Mouse (Mus musculus) liver, postnatal 0 days (tissue): ENCODE measurements around the gene Ifitm1. TPM values are rescaled to one million over a fixed set of nuclear protein-coding genes. Genes with fewer than 3 reads are reported as not detected.

Experiments
- ATAC-seq: fragments of 200-750 bp; cut with Nextera tagmentation; 2 replicates; pipeline ENCODE4 v1.8.0; 2017; ENCODE audit warnings: mild to moderate bottlenecking, moderate library complexity
- DNase-seq: peaks from one replicate; pipeline ENCODE4 v3.0.0-alpha.2; 2016
- H3K27ac ChIP-seq: fragments of 300-500 bp; sonication (generic); 2 replicates; pipeline ENCODE4 v1.5.1; 2014; ENCODE audit warnings: antibody characterized with exemption, moderate library complexity, mild to moderate bottlenecking, low read depth
- H3K27me3 ChIP-seq: fragments of 300-500 bp; sonication (generic); 2 replicates; pipeline ENCODE4 v1.6.1; 2014; ENCODE audit warnings: low read length, control low read depth, mixed read lengths; ENCODE audit not compliant: insufficient read depth
- H3K36me3 ChIP-seq: fragments of 300-500 bp; sonication (generic); replicated peaks from 2 replicates; pipeline ENCODE4 v1.6.1; 2014; ENCODE audit warnings: mild to moderate bottlenecking, control low read depth, low read length, moderate library complexity, mixed read lengths; ENCODE audit not compliant: insufficient read depth
- H3K4me1 ChIP-seq: fragments of 300-500 bp; sonication (generic); 2 replicates; pipeline ENCODE4 v1.6.1; 2014; ENCODE audit warnings: antibody characterized with exemption, mild to moderate bottlenecking, control low read depth; ENCODE audit not compliant: insufficient read depth
- H3K4me2 ChIP-seq: fragments of 300-500 bp; sonication (generic); 2 replicates; pipeline ENCODE4 v1.6.1; 2014; ENCODE audit warnings: low read depth, mild to moderate bottlenecking, low read length, moderate library complexity, mixed read lengths
- H3K4me3 ChIP-seq: fragments of 300-500 bp; sonication (generic); 2 replicates; pipeline ENCODE4 v1.5.1; 2014; ENCODE audit warnings: low read depth, low read length
- H3K9ac ChIP-seq: fragments of 300-500 bp; sonication (generic); replicated peaks from 2 replicates; pipeline ENCODE4 v1.6.1; 2014; ENCODE audit warnings: mild to moderate bottlenecking, moderate library complexity
- H3K9me3 ChIP-seq: fragments of 300-500 bp; sonication (generic); 2 replicates; pipeline ENCODE4 v1.6.1; 2016; ENCODE audit warnings: mild to moderate bottlenecking, control low read depth, low read length, mixed read lengths
- CTCF ChIP-seq: sonication (generic); IDR thresholded peaks from 2 replicates; pipeline ENCODE4 v1.5.1; 2016; ENCODE audit warnings: antibody characterized with exemption, low read depth
- EP300 ChIP-seq: IDR thresholded peaks from 2 replicates; pipeline ENCODE4 v1.6.1; 2016; ENCODE audit warnings: antibody characterized with exemption, low read depth, mild to moderate bottlenecking
- WGBS: fragments of 180-500 bp; shearing (Covaris S2); extraction: QIAGEN DNeasy Blood & Tissue Kit; methylation state at CpG from one replicate; pipeline ENCODE4 v1.1.7; 2014; ENCODE audit not compliant: insufficient replicate concordance; 5-methylcytosine and 5-hydroxymethylcytosine counted together
- polyA plus RNA-seq: library from polyadenylated mRNA; unstranded; fragments of >200 nt; fragmentation: Nextera tagmentation; extraction: Ambion mirVana; gene quantifications from 2 replicates; pipeline ENCODE4 v1.2.1, GENCODE M21; 2015

The Ifitm1 gene
- polyA plus RNA-seq, 1 experiment from 2014 or later, result 38.6 TPM

DNA sequence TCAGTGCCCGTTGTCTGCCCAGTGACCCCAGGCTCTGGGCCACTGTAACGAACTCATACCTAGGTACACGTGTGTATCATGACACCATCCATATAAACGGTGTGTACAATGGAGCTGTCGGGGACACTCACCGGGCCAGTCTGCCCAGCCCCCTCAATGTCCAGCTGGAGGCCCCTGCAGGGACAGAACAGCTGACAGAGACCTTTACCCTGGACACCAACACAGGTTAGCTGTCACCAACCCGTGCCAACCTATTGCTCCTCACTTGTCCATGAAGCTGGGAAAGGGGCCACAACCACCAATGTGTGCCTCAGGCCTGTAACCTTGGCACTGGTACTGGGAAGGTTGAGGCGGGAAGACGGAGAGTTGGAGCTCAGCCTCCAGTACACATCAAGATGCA is 24.7 kb upstream of the Ifitm1 start:
- Histone ChIP-seq H3K36me3 (peaks cover 15% of the 10 kb centered on the region; the same call in 1 of the 2 replicates), H3K4me3 (peak overlapping the region; percentile 66), H3K27ac (peak overlapping the region; percentile 97), H3K4me2 (peak overlapping the region; percentile 78), H3K9ac (peak overlapping the region; percentile 75), H3K4me1 (peaks cover 25% of the 10 kb centered on the region), H3K27me3 (no peaks in the 10 kb centered on the region), H3K9me3 (no peaks in the 10 kb centered on the region)
- TF ChIP-seq CTCF (no peak), EP300 (no peak)
- DNase-seq, result peak; percentile 57
- 40% methylated on average over 9 of the region's 9 CpGs for WGBS
- peak; percentile 40 for ATAC-seq

DNA sequence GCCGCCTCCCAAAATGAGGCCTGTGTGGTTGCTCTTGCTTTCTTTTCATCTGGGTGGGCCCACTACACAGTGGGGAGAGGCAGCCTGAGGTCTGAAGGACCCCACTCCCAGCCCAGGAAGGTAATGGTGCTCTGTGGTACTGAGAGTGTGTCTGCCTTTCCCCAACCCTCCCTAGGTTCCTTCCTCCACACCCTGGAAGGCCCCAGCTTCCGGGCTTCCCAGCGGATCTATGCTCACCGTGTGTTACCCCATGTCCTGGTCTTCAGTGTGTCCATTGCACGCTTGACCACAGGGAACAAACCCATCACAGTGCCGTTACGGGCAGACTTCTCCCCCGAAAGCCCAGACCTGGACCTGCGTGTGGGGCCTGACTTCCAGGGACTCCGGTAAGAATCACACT is 24.2 kb upstream of the Ifitm1 start:
- ATAC-seq, result no peak
- Histone ChIP-seq H3K27me3 (no peaks in the 10 kb centered on the region), H3K36me3 (peaks cover 18% of the 10 kb centered on the region; the same call in 1 of the 2 replicates), H3K27ac (peak overlapping the region; percentile 97), H3K4me3 (no peak overlapping the region), H3K9ac (peak overlapping the region; percentile 75), H3K4me1 (peaks cover 25% of the 10 kb centered on the region), H3K4me2 (peak overlapping the region; percentile 78), H3K9me3 (no peaks in the 10 kb centered on the region)
- TF ChIP-seq CTCF (no peak), EP300 (no peak)
- no peak for DNase-seq
- WGBS, result 78% methylated on average over 10 of the region's 10 CpGs

DNA sequence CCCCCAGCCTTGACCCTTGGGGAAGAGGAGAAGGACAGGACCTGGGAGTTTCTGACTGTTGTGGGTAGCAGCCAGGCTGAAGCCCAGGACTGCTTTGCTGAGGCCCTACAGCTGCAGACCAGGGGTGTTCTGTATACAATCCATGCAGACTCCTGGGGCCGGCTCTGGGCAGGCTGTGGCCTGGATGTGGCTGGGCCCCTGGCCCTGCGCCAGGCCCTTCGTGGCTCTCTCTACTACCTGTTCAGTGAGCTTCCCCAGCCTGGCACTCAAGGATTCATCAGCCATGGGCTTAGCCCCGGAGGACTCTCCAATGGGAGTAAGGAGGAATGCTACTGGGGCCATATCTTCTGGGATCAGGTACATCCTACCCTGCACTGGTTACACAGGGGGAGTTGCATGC is 23.7 kb upstream of the Ifitm1 start:
- TF ChIP-seq CTCF, result no peak
- no peak for TF ChIP-seq EP300
- Histone ChIP-seq H3K27ac (peak overlapping the region; percentile 97), H3K4me2 (no peak overlapping the region), H3K9me3 (no peaks in the 10 kb centered on the region), H3K27me3 (no peaks in the 10 kb centered on the region), H3K36me3 (peaks cover 21% of the 10 kb centered on the region; the same call in 1 of the 2 replicates), H3K4me3 (no peak overlapping the region), H3K9ac (peak overlapping the region; percentile 75), H3K4me1 (peaks cover 25% of the 10 kb centered on the region)
- no peak for ATAC-seq
- 76% methylated on average over 4 of the region's 4 CpGs for WGBS
- no peak for DNase-seq

DNA sequence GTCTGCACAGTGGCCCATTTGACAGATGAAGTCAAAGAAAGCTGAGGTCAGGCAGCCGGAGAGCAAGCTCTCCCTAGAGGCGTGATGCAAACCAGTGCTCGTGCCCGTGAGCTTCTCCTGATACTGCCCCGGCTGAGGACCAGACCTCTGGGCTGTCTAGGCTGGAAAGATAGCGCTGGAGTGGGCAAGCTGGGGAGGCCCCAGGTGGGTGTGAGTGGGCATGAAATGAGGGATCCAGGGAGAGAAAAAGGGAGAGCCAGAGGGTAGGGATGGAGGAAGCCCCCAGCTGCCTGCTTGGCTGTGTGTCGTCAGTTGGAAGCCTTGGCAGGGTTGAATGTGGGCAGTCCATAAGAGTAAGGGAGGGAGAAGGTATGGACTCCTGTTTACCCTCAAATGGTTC is 22.8 kb upstream of the Ifitm1 start:
- WGBS, result 79% methylated on average over 7 of the region's 7 CpGs
- Histone ChIP-seq H3K4me1 (peaks cover 25% of the 10 kb centered on the region), H3K27me3 (no peaks in the 10 kb centered on the region), H3K9ac (no peak overlapping the region), H3K9me3 (no peaks in the 10 kb centered on the region), H3K4me3 (no peak overlapping the region), H3K36me3 (peaks cover 29% of the 10 kb centered on the region), H3K4me2 (no peak overlapping the region), H3K27ac (no peak overlapping the region)
- DNase-seq (no peak), ATAC-seq (no peak)
- TF ChIP-seq EP300 (no peak), CTCF (no peak)

DNA sequence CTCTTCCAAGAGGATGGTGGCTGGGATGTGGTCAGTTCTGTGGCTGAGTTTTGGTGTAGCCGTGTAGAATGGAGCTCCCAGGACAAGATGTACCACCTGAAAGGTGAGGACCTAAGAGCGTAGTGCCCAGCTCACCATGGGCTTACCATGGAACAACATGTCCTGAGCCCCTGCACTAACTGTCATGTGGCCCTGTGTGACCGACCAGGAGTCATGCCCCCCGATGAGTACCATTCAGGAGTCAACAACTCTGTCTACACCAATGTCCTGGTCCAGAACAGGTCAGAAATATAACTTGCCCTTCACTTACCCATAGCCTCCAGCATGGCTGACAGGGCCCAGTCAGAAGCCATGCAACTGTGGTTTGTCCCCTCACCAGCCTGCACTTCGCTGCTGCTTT is 21.8 kb upstream of the Ifitm1 start:
- Histone ChIP-seq H3K4me1 (peaks cover 25% of the 10 kb centered on the region), H3K9me3 (no peaks in the 10 kb centered on the region), H3K36me3 (peaks cover 37% of the 10 kb centered on the region), H3K4me3 (no peak overlapping the region), H3K9ac (no peak overlapping the region), H3K27ac (no peak overlapping the region), H3K27me3 (no peaks in the 10 kb centered on the region), H3K4me2 (no peak overlapping the region)
- TF ChIP-seq EP300 (no peak), CTCF (no peak)
- ATAC-seq (no peak), DNase-seq (no peak)
- WGBS, result 81% methylated on average over 5 of the region's 5 CpGs

DNA sequence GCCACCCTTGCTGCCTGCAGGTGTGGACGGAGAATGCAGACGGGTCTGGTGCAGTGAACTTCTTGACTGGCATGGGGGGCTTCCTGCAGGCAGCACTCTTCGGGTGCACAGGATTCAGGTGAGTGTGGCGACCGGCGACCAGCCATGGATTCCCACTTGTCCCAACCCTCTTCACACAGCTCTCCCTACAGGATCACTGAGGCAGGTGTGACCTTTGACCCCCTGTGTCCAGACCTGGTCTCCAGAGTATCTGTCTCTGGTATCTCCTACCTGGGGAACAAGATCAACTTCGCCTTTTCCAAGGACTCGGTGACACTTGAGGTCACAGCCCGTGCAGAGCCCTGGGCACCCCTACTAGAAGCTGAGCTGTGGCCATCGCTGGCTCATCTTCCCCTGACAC is 20.7 kb upstream of the Ifitm1 start:
- DNase-seq (no peak), ATAC-seq (no peak)
- Histone ChIP-seq H3K27ac (peak overlapping the region; percentile 46; the same call in 1 of the 2 replicates), H3K4me2 (no peak overlapping the region), H3K36me3 (peaks cover 38% of the 10 kb centered on the region), H3K4me1 (peaks cover 26% of the 10 kb centered on the region), H3K9me3 (no peaks in the 10 kb centered on the region), H3K27me3 (no peaks in the 10 kb centered on the region), H3K4me3 (no peak overlapping the region), H3K9ac (no peak overlapping the region)
- 75% methylated on average over 10 of the region's 10 CpGs for WGBS
- TF ChIP-seq EP300 (no peak), CTCF (no peak)

DNA sequence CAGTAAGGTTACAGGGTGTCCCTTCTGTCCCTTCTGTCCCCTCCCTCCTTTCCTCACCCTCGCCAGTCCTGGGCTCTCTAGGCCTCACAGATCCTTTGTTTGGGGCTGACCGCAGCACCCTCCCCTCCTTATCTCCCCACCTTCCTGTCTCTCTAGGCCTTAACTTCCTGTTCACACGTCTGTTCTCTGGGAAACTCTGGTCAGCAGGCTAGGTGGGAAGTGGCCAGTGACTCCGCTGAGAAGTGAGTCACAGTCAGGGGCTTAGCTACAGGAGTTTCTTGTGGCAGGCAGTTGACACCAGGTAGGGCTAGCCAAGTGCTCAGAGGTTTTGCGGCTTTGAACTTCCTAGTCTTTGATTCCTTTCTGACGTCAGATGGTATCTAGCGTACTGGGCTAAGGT is 20.0 kb upstream of the Ifitm1 start:
- Histone ChIP-seq H3K4me3 (no peak overlapping the region), H3K27me3 (no peaks in the 10 kb centered on the region), H3K36me3 (peaks cover 42% of the 10 kb centered on the region), H3K27ac (peak overlapping the region; percentile 75), H3K4me2 (no peak overlapping the region), H3K9me3 (no peaks in the 10 kb centered on the region), H3K9ac (no peak overlapping the region), H3K4me1 (peaks cover 26% of the 10 kb centered on the region)
- no peak for DNase-seq
- 27% methylated on average over 7 of the region's 7 CpGs for WGBS
- no peak for TF ChIP-seq CTCF
- peak; percentile 48; the same call in 1 of the 2 replicates for TF ChIP-seq EP300
- peak; percentile 34 for ATAC-seq
